Mouse (Mus musculus): ENCODE measurements at regions not wholly inside any gene's neighbourhood (a gene's known extent, or its start where the extent isn't known, plus 50 kb on each side); places are given as distances from the start of the nearest gene placed in this dataset.

DNA sequence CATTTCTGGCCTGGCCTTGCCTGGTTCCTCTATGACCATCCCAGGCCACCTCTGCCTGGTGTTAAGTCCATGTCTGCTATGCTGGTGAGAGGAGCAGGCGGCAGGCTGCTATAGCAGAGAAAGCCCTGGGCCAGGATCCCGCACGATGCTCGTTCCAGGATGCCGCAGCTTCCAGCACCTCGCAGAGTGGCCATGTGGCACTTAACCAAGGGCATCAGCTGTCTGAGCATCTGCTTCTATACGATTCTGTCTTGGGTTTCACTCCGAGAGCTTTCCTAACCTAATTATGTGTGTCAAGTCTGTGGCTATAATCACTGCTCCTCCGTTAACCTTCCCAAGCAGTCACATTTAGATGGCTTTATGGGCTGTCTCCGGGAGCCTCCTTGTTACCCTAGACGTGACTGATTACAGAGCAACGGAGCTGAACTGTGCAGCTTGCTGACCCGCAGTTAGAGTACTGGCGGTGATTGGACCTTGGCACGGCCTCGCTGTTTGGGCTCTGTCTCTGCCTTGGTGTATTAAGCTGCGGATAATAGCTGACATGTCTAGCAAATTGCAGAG, 64.4 kb downstream of the Ackr3 start:
- no peak for DNase-seq (ENCODE audit: low spot score)

DNA sequence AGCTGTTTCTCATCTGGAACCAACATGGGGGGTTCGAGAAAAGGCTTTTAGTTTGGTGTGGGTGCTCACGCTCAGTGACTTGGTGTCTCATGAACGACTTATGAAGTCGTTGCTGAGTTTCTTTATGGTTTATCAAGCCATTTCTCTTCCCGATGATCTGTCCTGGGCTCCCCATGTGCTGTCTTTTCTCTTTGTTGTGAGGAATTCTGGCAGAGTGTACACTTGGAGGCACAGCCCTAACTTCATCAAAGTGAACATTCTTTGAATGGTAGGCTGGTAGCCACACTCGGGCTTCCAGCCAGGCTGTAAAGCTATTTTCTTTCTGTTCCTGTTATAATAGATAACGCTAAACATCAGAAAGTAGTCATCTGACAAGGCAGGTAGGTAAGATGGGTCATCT, 65.2 kb downstream of the Ackr3 start:
- DNase-seq (ENCODE audit: low spot score), result no peak

DNA sequence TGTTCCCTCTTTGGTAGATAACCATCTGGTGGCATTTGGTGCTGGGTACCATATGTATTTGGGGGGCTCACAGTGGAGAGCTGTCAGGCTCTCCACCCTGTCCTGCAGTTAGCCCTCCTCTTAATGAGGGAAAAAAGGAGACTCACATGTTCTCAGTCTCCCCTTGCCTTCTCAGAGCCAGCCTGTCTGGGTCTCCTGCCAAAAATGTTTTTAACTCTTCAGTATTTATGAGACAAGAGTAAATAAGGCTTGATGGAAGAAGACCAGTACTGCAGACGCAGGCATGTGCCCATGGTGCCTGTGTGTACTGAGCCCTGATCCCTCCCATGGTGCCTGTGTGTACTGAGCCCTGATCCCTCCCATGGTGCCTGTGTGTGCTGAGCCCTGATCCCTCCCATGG, 66.1 kb downstream of the Ackr3 start:
- DNase-seq (ENCODE audit: low spot score), result no peak

- DNase-seq (ENCODE audit: low spot score), result no peak
Measured at GRCm38 (mm10) chr1:90271326-90271725, 67.5 kb downstream of the Ackr3 start.

- DNase-seq (ENCODE audit: low spot score), result no peak
Measured at GRCm38 (mm10) chr1:90272411-90272810, 68.6 kb downstream of the Ackr3 start.

- DNase-seq (ENCODE audit: low spot score), result no peak
Measured at GRCm38 (mm10) chr1:90272830-90273628, 69.2 kb downstream of the Ackr3 start.

DNA sequence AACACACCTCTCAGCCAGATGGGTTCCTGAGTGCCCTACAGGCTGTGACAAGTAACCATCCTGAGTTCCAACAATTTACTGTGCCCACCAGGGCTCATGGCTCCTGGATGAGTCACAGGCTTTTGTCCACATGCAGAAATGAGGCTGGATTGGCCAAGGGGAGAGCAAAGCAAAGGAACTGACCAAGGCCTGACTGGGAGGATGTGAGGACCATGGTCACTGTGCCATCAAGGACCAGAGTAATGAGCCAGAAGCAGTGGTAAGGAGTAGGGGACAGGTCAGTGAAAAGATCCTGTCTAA, 69.8 kb downstream of the Ackr3 start:
- no peak for DNase-seq (ENCODE audit: low spot score)

- DNase-seq (ENCODE audit: low spot score), result no peak
Measured at GRCm38 (mm10) chr1:90274968-90275651, 71.3 kb downstream of the Ackr3 start.

DNA sequence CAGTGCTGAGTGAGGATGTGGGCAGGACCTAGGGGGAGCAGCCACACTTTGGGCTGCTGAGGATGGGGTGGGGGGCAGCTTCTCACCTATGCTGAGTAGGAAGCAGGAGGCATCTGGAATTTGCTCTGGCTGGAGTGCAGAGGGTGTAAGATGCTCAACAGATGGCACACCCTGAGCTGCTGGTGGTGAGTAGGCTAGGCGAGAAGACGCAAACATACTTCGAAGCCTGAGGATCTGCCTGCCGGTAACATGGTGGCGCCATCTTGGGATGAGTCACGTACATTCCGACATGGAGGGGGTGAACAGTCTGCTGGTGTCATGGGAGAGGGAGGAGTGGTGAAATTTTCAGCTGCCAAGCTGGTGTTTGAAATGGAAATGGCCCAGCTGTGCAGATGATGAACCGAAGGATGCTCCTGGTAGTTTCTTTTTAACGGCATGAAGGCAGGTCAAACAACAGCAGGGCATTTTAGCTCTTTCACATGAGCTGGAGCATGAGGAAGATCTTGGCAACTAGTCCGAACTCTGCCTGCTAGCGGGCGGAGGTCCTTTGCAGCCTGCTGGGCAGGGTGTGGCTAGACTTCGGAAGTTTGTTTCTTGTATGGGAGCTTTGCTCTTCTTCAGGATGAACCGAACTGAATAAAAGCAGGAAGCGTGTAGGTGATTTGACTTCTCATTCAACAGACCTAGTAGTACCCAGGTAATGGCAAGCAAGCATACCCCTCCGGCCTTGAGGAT, 72.2 kb downstream of the Ackr3 start:
- no peak for DNase-seq (ENCODE audit: low spot score)

- no peak for DNase-seq (ENCODE audit: low spot score)
Measured at GRCm38 (mm10) chr1:90277486-90278255, 73.9 kb downstream of the Ackr3 start.

- DNase-seq (ENCODE audit: low spot score), result no peak
Measured at GRCm38 (mm10) chr1:90279066-90279839, 75.5 kb downstream of the Ackr3 start.

DNA sequence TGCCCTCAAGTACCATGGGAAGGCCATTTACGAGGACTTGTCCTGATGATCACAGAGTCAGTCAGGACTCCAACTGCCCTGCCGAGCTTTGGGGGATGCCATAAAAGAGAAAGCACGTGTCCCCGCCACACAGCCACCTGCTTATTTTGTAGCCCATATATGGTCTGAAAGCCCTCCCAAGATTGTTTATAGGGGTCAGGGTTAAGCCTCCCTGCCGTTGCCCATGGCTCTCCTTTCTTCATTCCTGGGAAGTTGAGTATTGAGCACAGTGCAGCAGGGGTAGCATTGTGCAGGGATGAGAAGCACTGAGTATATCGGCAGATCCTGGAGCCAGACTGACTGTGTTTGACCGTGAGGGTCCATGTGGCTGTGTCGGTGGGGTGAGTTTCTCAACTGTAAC, 76.4 kb downstream of the Ackr3 start:
- DNase-seq (ENCODE audit: low spot score), result no peak

DNA sequence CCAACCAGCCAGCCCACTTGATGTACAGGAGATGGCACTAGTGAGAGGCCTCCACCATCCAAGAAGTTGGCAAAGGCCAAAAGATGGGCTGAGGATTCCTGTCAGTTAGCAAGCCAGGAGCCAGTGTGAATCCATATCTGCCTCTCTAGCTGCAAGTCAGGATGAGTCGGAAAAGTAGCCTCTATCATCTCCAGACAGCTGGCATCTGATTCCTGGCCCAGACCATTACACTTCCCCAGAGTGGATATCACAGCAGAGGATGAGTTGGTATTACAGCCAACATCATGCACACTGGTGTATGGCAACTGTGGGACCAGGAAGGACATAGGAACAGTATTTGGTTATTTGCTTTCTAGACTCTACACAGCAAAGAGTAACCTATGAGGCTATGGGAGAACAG, 77.5 kb downstream of the Ackr3 start:
- no peak for DNase-seq (ENCODE audit: low spot score)

DNA sequence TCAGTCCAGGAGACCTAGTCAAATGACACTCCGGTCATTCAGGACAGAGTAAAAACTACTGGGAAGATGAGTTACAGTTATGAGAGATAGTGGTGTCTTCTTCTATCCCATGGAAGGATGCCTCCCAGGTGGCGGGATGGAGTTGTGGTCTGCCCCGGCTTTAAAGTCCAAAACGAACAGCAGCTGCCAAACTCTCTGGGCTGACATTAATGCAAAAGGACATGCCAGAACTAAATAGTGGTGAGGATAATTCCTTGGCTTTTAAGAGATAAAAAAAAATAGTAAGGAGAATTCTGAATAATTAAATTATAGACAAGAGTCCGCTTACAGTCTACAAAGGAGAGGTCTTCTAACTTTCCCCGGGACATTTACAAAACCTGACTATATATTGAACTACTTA, 78.2 kb downstream of the Ackr3 start:
- no peak for DNase-seq (ENCODE audit: low spot score)

DNA sequence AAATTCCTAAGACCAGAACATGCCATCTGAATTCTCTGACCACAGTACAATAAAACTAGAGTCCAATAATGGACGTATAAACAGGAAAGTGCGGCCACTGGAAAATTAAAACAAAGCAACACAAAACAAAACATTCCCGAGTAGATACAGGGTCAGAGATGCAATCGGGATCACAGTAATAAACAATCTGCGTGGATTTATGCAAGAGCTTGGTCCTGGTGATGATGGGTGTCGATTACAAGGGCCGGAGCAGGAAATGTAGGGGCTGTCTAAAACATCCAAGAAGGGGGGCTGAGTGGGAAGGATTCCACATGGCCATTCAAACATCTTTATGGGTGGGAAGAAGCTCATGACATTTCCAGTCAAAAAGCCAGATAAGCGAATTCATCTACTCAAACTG, 78.6 kb downstream of the Ackr3 start:
- no peak for DNase-seq (ENCODE audit: low spot score)

DNA sequence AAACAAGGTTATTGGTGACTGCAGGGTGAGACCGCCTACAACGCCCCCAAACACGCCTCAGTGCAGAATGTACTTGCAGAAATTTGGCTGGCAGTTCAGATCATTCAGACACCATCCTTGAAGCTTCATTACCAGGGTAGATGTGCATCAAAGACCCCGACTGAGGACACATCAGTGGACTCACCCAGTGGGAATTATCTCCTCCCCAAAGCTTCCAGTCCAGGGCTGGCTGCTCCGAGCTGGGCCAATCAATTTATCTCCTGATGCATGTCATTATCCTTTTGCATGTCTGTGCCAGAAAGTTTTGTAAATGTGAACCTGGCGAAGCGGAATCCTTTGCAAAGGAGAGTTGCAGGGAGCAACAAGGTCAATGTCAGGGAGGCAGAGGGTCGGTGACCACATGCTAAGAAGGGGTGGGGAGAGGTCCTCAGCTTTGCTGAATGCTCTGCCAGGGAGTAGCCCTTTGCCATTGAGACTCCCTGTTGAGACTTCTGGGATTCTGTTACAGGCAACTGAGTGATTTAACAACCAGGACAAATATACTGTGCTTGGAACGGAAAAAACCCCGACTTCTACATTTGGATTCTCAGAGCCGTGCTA, 79.5 kb downstream of the Ackr3 start:
- no peak for DNase-seq (ENCODE audit: low spot score)

- no peak for DNase-seq (ENCODE audit: low spot score)
Measured at GRCm38 (mm10) chr1:90283912-90284636, 80.3 kb downstream of the Ackr3 start.

GRCm38 (mm10) chr1:90285318-90285717, 81.5 kb downstream of the Ackr3 start:
- DNase-seq (ENCODE audit: low spot score), result no peak

DNA sequence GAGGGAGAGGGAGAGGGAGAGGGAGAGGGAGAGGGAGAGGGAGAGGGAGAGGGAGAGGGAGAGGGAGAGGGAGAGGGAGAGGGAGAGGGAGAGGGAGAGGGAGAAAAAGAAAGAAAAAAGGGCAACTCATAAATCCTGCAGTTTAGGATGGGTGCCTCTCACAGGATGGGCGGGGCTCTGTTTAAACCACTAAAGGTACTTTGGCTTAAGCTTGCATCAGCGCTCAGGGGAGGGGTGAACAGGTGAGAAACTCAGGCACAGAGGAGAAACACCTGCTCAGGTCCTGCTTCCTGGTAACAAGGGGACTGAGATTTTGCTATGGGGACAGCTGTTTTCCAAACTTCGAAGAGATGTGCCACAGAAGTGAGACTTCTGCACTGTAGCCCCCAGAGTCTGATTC, 83.5 kb downstream of the Ackr3 start:
- no peak for DNase-seq (ENCODE audit: low spot score)

All from ovary, postnatal 36 days (tissue).